Mouse (Mus musculus) liver, postnatal 0 days (tissue): ENCODE results near the gene Sec24a.

Experiments
- CTCF ChIP-seq: sonication (generic); IDR thresholded peaks from 2 replicates; pipeline ENCODE4 v1.5.1; 2016; ENCODE audit warnings: antibody characterized with exemption, low read depth
- EP300 ChIP-seq: IDR thresholded peaks from 2 replicates; pipeline ENCODE4 v1.6.1; 2016; ENCODE audit warnings: antibody characterized with exemption, low read depth, mild to moderate bottlenecking

GRCm38 (mm10) chr11:51805221-51805981 is 42.0 kb upstream of the Sec24a start:
- TF ChIP-seq EP300: no peak
- TF ChIP-seq CTCF: no peak
